Mouse (Mus musculus): ENCODE measurements around the gene Thsd7b. TPM values are rescaled to one million over a fixed set of nuclear protein-coding genes. Genes with fewer than 3 reads are reported as not detected.
"Not testable (repeated sequence)": the region's sequence is repeated elsewhere in the genome, so short reads cannot be mapped to it uniquely, and the experiment has no call there.

Gene Thsd7b
- total and polyA plus RNA-seq, 3 experiments: 0.82 TPM; not detected in 2

GRCm38 (mm10) chr1:130166187-130166586 lies 893.1 kb downstream of the Thsd7b start:
- H3K4me1 ChIP-seq (ENCODE audit: insufficient read depth, low read depth, low read length): peaks cover 31% of the 10 kb centered on the region
- no peak overlapping the region for H3K4me3 ChIP-seq (ENCODE audit: low read depth, low read length)
- H3K27me3 ChIP-seq (ENCODE audit: insufficient read depth, low read length): no peaks in the 10 kb centered on the region
- ATAC-seq (ENCODE audit: extremely low read depth, insufficient number of reproducible peaks, low FRiP score, poor library complexity, severe bottlenecking): no peak
- no peak for DNase-seq (ENCODE audit: low spot score)
- no peaks in the 10 kb centered on the region for H3K36me3 ChIP-seq (replicated peaks)
- TF ChIP-seq TAL1 (conservative IDR thresholded peaks at IDR 0.05; ENCODE audit: low read depth, low read length) (no peak), CTCF (IDR thresholded peaks at IDR 0.05; ENCODE audit: low read depth, low read length) (no peak), POLR2AphosphoS5 (IDR thresholded peaks at IDR 0.05; ENCODE audit: insufficient replicate concordance, low read depth, low read length) (no peak), GATA2 (IDR thresholded peaks at IDR 0.05; ENCODE audit: borderline replicate concordance, low read depth, low read length) (no peak), GATA1 (IDR thresholded peaks at IDR 0.05; ENCODE audit: borderline replicate concordance, low read length) (no peak)
- no peaks in the 10 kb centered on the region for H3K9me3 ChIP-seq (replicated peaks)

DNA sequence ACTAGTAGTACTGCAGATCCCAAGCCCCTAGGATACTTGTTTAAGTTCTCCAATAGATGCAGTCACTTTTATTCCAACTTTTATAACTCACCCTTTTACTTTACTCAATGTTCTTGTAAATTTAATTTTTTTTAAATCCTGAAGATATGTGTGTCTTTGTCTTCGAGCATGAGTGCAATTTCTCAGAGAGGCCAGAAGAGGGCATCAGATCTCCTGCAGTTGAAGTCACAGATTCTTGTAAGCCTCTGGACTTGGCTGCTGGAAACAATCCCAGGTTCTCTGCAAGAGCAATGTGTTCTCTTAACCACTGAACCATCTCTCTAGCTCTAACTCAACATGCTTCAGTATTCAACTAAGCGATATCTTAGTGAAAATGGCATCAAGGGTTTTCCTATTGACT lies 894.2 kb downstream of the Thsd7b start:
- Histone ChIP-seq H3K36me3 (replicated peaks) (no peaks in the 10 kb centered on the region), H3K27me3 (ENCODE audit: insufficient read depth, low read length) (no peaks in the 10 kb centered on the region), H3K9me3 (replicated peaks) (no peaks in the 10 kb centered on the region), H3K4me3 (ENCODE audit: low read depth, low read length) (no peak overlapping the region), H3K4me1 (ENCODE audit: insufficient read depth, low read depth, low read length) (peaks cover 31% of the 10 kb centered on the region)
- TF ChIP-seq GATA2 (IDR thresholded peaks at IDR 0.05; ENCODE audit: borderline replicate concordance, low read depth, low read length) (no peak), CTCF (IDR thresholded peaks at IDR 0.05; ENCODE audit: low read depth, low read length) (peak; percentile 53)
- no peak for ATAC-seq (ENCODE audit: extremely low read depth, insufficient number of reproducible peaks, low FRiP score, poor library complexity, severe bottlenecking)
- DNase-seq (ENCODE audit: low spot score): no peak

- Histone ChIP-seq H3K27me3 (ENCODE audit: insufficient read depth, low read length) (no peaks in the 10 kb centered on the region), H3K4me1 (ENCODE audit: insufficient read depth, low read depth, low read length) (peaks cover 31% of the 10 kb centered on the region), H3K4me3 (ENCODE audit: low read depth, low read length) (peak overlapping the region; percentile 2; the same call in 1 of the 2 replicates), H3K9me3 (replicated peaks) (no peaks in the 10 kb centered on the region), H3K36me3 (replicated peaks) (no peaks in the 10 kb centered on the region)
- TF ChIP-seq CTCF (IDR thresholded peaks at IDR 0.05; ENCODE audit: low read depth, low read length): no peak
- TF ChIP-seq TAL1 (conservative IDR thresholded peaks at IDR 0.05; ENCODE audit: low read depth, low read length): 0 out of 2 replicates have a peak, but pooled peaks have one; percentile 19
- peak; percentile 31 for ATAC-seq (ENCODE audit: extremely low read depth, insufficient number of reproducible peaks, low FRiP score, poor library complexity, severe bottlenecking)
- DNase-seq (ENCODE audit: low spot score): no peak
Measured at GRCm38 (mm10) chr1:130169875-130170274, 896.8 kb downstream of the Thsd7b start.

- Histone ChIP-seq H3K27me3 (ENCODE audit: insufficient read depth, low read length) (no peaks in the 10 kb centered on the region), H3K4me1 (ENCODE audit: insufficient read depth, low read depth, low read length) (peaks cover 31% of the 10 kb centered on the region), H3K36me3 (replicated peaks) (no peaks in the 10 kb centered on the region), H3K9me3 (replicated peaks) (no peaks in the 10 kb centered on the region), H3K4me3 (ENCODE audit: low read depth, low read length) (no peak overlapping the region)
- no peak for TF ChIP-seq GATA1 (IDR thresholded peaks at IDR 0.05; ENCODE audit: borderline replicate concordance, low read length)
- TF ChIP-seq POLR2AphosphoS5 (IDR thresholded peaks at IDR 0.05; ENCODE audit: insufficient replicate concordance, low read depth, low read length): no peak
- no peak for TF ChIP-seq TAL1 (conservative IDR thresholded peaks at IDR 0.05; ENCODE audit: low read depth, low read length)
- ATAC-seq (ENCODE audit: extremely low read depth, insufficient number of reproducible peaks, low FRiP score, poor library complexity, severe bottlenecking): no peak
- DNase-seq (ENCODE audit: low spot score): no peak
Measured at GRCm38 (mm10) chr1:130170290-130170689, 897.2 kb downstream of the Thsd7b start.

- not testable (repeated sequence) for ATAC-seq (ENCODE audit: extremely low read depth, insufficient number of reproducible peaks, low FRiP score, poor library complexity, severe bottlenecking); H3K27me3 ChIP-seq (ENCODE audit: insufficient read depth, low read length); DNase-seq (ENCODE audit: low spot score)
Measured at GRCm38 (mm10) chr1:130186836-130187235, 913.7 kb downstream of the Thsd7b start.

DNA sequence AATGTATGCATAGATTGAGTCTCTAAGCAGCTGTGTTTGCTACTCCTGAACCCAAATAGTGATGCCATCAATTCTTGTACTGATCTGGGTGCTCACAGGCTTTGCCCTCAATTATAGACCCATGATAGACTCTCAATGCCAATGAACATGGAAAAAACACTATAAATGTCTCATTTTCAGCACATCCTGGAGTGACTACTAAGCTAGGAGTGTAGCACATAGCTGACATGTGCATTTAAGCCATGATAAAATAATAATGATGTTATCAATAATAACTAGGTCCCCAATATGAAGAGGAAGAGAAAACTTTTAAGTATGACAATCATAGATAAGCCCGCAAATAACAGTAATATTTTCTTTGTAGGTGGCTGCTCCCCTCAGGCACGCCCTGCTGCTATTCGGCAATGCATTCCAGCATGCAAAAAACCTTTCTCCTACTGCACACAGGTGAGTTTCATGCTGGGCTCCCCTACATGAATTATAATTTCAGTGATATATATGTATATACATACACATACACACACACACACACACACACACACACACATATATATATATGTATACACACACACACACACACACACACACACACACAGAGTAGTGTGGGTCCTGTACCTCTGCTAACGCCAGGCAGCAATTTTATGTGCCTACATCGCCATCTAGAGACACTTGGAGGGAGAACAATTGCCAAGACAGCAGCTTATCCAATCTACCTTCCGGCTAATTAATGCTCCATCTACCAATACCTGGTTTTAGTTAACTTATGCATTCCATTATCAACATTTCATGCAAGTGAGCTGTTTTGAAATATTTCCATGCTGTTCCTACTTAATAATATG lies 919.3 kb downstream of the Thsd7b start:
- DNase-seq (ENCODE audit: low spot score): peak; percentile 48
- peaks cover 26% of the 10 kb centered on the region for H3K4me1 ChIP-seq (ENCODE audit: insufficient read depth, low read depth, low read length)

More at GRCm38 (mm10) chr1:130186836-130187235, 913.7 kb downstream of the Thsd7b start:
- not testable (repeated sequence) for H3K9me3 ChIP-seq (replicated peaks); H3K36me3 ChIP-seq (replicated peaks); H3K4me3 ChIP-seq (ENCODE audit: low read depth, low read length)
- H3K4me1 ChIP-seq (ENCODE audit: insufficient read depth, low read depth, low read length): peaks cover 24% of the 10 kb centered on the region

GRCm38 (mm10) chr1:130217404-130217803 lies 944.3 kb downstream of the Thsd7b start:
- no peaks in the 10 kb centered on the region; the same call in 1 of the 2 replicates for H3K4me1 ChIP-seq (ENCODE audit: insufficient read depth, low read depth, low read length)
- TF ChIP-seq TAL1 (conservative IDR thresholded peaks at IDR 0.05; ENCODE audit: low read depth, low read length) (no peak), POLR2AphosphoS5 (IDR thresholded peaks at IDR 0.05; ENCODE audit: insufficient replicate concordance, low read depth, low read length) (no peak), GATA2 (IDR thresholded peaks at IDR 0.05; ENCODE audit: borderline replicate concordance, low read depth, low read length) (no peak), GATA1 (IDR thresholded peaks at IDR 0.05; ENCODE audit: borderline replicate concordance, low read length) (no peak), CTCF (IDR thresholded peaks at IDR 0.05; ENCODE audit: low read depth, low read length) (no peak)
- no peak overlapping the region for H3K4me3 ChIP-seq (ENCODE audit: low read depth, low read length)
- ATAC-seq (ENCODE audit: extremely low read depth, insufficient number of reproducible peaks, low FRiP score, poor library complexity, severe bottlenecking) (no peak), DNase-seq (ENCODE audit: low spot score) (no peak)
- H3K27me3 ChIP-seq (ENCODE audit: insufficient read depth, low read length): no peaks in the 10 kb centered on the region; the same call in 1 of the 2 replicates
- no peaks in the 10 kb centered on the region for H3K36me3 ChIP-seq (replicated peaks)
- no peaks in the 10 kb centered on the region for H3K9me3 ChIP-seq (replicated peaks)

More for the DNA sequence above, 919.3 kb downstream of the Thsd7b start:
- H3K4me3 ChIP-seq (ENCODE audit: low read depth, low read length): no peak overlapping the region
- no peaks in the 10 kb centered on the region for H3K27me3 ChIP-seq (ENCODE audit: insufficient read depth, low read length)
- peak; percentile 76 for ATAC-seq (ENCODE audit: extremely low read depth, insufficient number of reproducible peaks, low FRiP score, poor library complexity, severe bottlenecking)
- TF ChIP-seq CTCF (IDR thresholded peaks at IDR 0.05; ENCODE audit: low read depth, low read length) (peak; percentile 55), TAL1 (conservative IDR thresholded peaks at IDR 0.05; ENCODE audit: low read depth, low read length) (no peak)
- no peaks in the 10 kb centered on the region for H3K9me3 ChIP-seq (replicated peaks)
- H3K36me3 ChIP-seq (replicated peaks): no peaks in the 10 kb centered on the region
